Mouse (Mus musculus): ENCODE measurements at regions not wholly inside any gene's neighbourhood (a gene's known extent, or its start where the extent isn't known, plus 50 kb on each side); places are given as distances from the start of the nearest gene placed in this dataset.

DNA sequence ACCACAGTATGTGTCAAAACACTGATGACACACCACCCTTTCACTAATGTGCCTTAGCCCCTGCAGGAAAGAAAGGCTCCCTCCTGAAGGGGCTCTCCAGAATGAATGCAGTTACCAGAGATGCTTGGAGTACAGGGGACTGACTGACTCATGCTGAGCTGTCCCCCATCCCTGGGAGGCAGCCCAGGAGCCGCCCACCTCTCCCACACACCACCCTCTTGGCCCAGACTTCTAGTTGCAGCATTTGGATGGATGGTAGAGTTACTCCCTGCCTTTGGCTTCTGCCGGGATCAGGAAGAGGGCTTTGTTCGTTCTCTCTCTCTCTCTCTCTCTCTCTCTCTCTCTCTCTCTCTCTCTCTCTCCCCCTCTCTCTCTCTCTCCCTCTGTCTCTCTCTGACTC is 53.4 kb upstream of the Jun start:
- H3K79me2 ChIP-seq (ENCODE audit: control insufficient read depth, insufficient read depth, low read length, poor library complexity) = no peaks in the 10 kb centered on the region
- H3K27ac ChIP-seq (ENCODE audit: control insufficient read depth, low read depth, low read length) = no peak overlapping the region
- H3K4me3 ChIP-seq (ENCODE audit: control insufficient read depth in 1 of 2, insufficient read depth in 1 of 2, low read depth in 2 of 2, low read length in 2 of 2) = no peak overlapping the region
- no peak overlapping the region for H3K9ac ChIP-seq (ENCODE audit: control insufficient read depth, low read depth, low read length, poor library complexity, severe bottlenecking)
- H3K9me3 ChIP-seq (replicated peaks; ENCODE audit: insufficient read depth, low read length) = no peaks in the 10 kb centered on the region
- H3K36me3 ChIP-seq (ENCODE audit: control insufficient read depth in 1 of 2, insufficient read depth in 2 of 2, low read length in 2 of 2) = no peaks in the 10 kb centered on the region
- H3K27me3 ChIP-seq (ENCODE audit: control insufficient read depth in 1 of 2, insufficient read depth in 2 of 2, low read length in 2 of 2) = no peaks in the 10 kb centered on the region
- TF ChIP-seq TBP (IDR thresholded peaks at IDR 0.05; ENCODE audit: low read depth, low read length) (no peak), NELFE (IDR thresholded peaks at IDR 0.05; ENCODE audit: low read depth, low read length) (no peak), KAT2A (conservative IDR thresholded peaks at IDR 0.05; ENCODE audit: low read depth, low read length) (no peak), ZNF384 (IDR thresholded peaks at IDR 0.05; ENCODE audit: low read depth, low read length) (no peak), UBTF (IDR thresholded peaks at IDR 0.05; ENCODE audit: borderline replicate concordance, insufficient read depth, low read depth, low read length) (no peak), POLR2A (IDR thresholded peaks at IDR 0.05; ENCODE audit: control insufficient read depth in 1 of 2, insufficient read depth in 1 of 2, low read depth in 1 of 2, low read length in 2 of 2, poor library complexity in 1 of 2) (no peak), RAD21 (IDR thresholded peaks at IDR 0.05; ENCODE audit: low read depth, low read length) (no peak), SMC3 (IDR thresholded peaks at IDR 0.05; ENCODE audit: low read depth, low read length) (no peak), POLR2AphosphoS2 (IDR thresholded peaks at IDR 0.05; ENCODE audit: low read length) (no peak), GABPA (IDR thresholded peaks at IDR 0.05; ENCODE audit: low read depth, low read length) (no peak), POLR2AphosphoS5 (IDR thresholded peaks at IDR 0.05; ENCODE audit: borderline replicate concordance, low read depth, low read length) (no peak), ZMIZ1 (IDR thresholded peaks at IDR 0.05; ENCODE audit: low read depth, low read length) (no peak), EP300 (IDR thresholded peaks at IDR 0.05; ENCODE audit: low read depth in 1 of 2, low read length in 2 of 2) (no peak)
- H3K4me1 ChIP-seq (ENCODE audit: control insufficient read depth in 1 of 2, insufficient read depth in 2 of 2, low read length in 2 of 2) = peaks cover 0 to 3% of the 10 kb centered on the region in 2 experiments; a peak in 1 of 4 replicates
- peak; percentile 3 for DNase-seq (ENCODE audit: low read depth, low spot score)

DNA sequence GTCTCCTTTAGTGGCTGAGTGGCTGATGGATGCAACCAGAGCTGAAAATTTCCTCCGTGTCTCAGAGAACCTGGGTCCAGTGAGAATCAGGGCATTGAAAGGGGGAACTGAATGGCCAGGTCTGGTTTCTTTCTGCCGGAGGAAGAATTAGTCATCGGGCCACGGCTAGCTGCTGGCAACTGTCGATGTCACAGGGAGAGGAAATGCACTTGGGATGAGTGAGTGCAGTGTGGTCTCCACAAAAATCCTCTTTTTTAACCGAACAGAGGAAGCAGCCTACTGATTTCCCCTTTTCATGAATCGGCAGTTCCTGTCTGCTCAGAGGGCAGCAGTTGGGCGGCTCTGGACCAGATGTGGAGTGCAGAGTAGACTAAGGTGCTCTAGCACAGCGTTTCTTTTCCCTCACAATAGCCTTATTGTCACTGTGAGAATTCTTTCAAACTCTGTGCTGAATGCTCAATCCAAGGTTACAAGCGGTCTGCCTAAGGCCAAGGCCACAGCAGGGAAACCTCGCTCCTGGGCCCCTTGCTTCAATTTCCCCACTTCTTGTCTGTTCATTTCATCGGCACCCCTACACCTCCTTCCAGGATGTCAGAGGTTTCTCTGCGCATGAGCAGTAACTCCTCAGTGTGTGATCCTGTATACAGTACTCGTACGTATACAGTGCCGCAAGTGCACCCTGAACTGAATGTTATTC is 54.1 kb upstream of the Jun start:
- Histone ChIP-seq H3K79me2 (ENCODE audit: control insufficient read depth, insufficient read depth, low read length, poor library complexity) (no peaks in the 10 kb centered on the region), H3K9me3 (replicated peaks; ENCODE audit: insufficient read depth, low read length) (no peaks in the 10 kb centered on the region), H3K4me3 (ENCODE audit: control insufficient read depth in 1 of 2, insufficient read depth in 1 of 2, low read depth in 2 of 2, low read length in 2 of 2) (no peak overlapping the region; a peak in 1 of 4 replicates), H3K36me3 (ENCODE audit: control insufficient read depth in 1 of 2, insufficient read depth in 2 of 2, low read length in 2 of 2) (no peaks in the 10 kb centered on the region), H3K9ac (ENCODE audit: control insufficient read depth, low read depth, low read length, poor library complexity, severe bottlenecking) (no peak overlapping the region), H3K4me1 (ENCODE audit: control insufficient read depth in 1 of 2, insufficient read depth in 2 of 2, low read length in 2 of 2) (peaks cover 0 to 3% of the 10 kb centered on the region in 2 experiments; a peak in 1 of 4 replicates), H3K27ac (ENCODE audit: control insufficient read depth, low read depth, low read length) (no peak overlapping the region), H3K27me3 (ENCODE audit: control insufficient read depth in 1 of 2, insufficient read depth in 2 of 2, low read length in 2 of 2) (no peaks in the 10 kb centered on the region)
- DNase-seq (ENCODE audit: low read depth, low spot score) = peak; percentile 49
- TF ChIP-seq RAD21 (IDR thresholded peaks at IDR 0.05; ENCODE audit: low read depth, low read length) (no peak), POLR2A (IDR thresholded peaks at IDR 0.05; ENCODE audit: control insufficient read depth in 1 of 2, insufficient read depth in 1 of 2, low read depth in 1 of 2, low read length in 2 of 2, poor library complexity in 1 of 2) (no peak), MAFK (IDR thresholded peaks at IDR 0.05; ENCODE audit: borderline replicate concordance, low read depth, low read length) (no peak)
